Mouse (Mus musculus) 3T3-L1 (cell line): Measurements from ENCODE around the gene Ptprn2.
A peak's percentile ranks its signal among the peaks of the same experiment; 100 is the strongest.

Experiments used
- DNase-seq: peaks from one replicate; pipeline ENCODE4 v3.0.0-alpha.2; 2015; ENCODE audit warnings: low read depth, low spot score

Ptprn2 gene

DNA sequence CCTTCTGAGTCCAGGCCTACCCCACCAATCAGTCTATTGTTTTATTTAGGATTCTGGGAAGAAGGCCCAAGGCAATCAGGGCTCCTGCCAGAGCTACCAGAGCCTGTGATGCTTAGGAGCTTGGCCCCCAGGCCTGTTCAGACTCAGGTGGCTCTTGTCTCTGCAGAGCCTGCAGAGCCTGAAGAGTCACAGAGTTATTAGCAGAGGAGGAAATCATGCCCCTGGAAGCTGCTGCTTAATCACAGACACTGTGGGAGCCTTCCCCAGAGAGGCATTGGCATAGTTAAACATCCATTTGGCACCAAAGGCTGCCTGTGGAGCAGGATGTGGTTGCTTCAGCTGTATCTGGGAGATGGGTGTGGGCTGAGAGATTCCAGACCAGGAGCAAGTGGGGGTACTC lies 30.3 kb downstream of the Ptprn2 start:
- DNase-seq, result peak; percentile 47

DNA sequence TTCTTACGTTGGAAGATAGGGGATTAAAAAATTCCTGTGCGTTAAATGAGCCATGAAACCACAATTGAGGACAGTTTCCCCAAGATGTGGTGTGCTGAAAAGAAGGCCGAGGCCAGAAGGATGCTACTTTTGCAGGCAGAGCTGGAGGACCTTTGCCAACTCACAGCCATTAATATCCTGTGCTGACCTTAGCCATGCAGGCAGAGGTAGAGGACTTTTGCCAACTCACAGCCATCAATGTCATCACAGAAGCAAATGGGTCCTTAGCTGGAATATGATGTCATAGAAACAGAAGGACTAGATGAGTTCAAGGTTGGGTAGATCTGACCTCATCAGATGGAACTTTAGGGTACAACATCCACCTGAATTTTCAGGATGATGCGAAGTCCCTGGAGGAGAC lies 43.3 kb downstream of the Ptprn2 start:
- DNase-seq, result no peak

DNA sequence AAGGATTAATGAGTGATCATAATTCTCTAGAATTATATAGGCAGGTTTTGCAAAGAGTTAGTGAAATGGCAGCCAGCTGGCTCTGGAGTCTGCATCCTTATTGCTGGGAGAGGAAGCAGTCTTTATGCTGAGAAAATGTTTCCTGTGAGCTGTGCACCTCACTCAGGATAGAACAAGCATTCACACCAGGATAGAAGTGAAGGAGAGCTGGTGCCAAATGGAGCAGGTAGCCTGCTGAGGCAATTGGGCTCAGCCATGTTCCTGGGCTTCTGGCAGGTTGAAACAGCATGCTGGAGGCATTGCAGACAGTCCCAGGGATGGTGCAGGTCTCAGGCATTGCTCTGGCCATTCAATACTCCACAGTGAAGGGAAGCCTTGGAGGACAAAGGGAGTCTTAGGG lies 47.8 kb downstream of the Ptprn2 start:
- DNase-seq, result no peak

GRCm38 (mm10) chr12:116539305-116539704 lies 53.8 kb downstream of the Ptprn2 start:
- no peak for DNase-seq

DNA sequence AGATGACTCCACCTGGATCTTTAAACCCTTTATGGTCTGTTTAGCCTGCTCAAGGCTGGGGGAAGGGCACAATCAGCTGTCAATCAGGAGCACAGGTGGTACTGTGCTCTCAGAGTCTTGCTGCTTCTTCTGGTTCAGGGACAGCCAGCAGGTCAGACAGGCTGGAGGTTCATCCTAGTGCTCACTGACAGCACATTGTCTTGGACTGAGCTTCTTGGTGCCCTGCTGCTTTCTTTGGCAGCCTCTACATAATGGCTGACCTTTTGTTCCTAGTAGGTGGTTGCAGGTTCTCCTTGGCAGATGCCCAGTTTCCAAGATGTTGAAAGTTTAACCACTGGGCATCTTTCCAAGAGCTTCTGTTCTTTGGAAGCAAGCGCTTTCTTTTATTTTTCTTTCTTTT lies 55.1 kb downstream of the Ptprn2 start:
- DNase-seq, result peak; percentile 20

GRCm38 (mm10) chr12:116550031-116550430 lies 64.5 kb downstream of the Ptprn2 start:
- peak; percentile 32 for DNase-seq

- DNase-seq, result no peak
Observed at GRCm38 (mm10) chr12:116551516-116551915, 66.0 kb downstream of the Ptprn2 start.

- DNase-seq, result no peak
Observed at GRCm38 (mm10) chr12:116552306-116552705, 66.8 kb downstream of the Ptprn2 start.

DNA sequence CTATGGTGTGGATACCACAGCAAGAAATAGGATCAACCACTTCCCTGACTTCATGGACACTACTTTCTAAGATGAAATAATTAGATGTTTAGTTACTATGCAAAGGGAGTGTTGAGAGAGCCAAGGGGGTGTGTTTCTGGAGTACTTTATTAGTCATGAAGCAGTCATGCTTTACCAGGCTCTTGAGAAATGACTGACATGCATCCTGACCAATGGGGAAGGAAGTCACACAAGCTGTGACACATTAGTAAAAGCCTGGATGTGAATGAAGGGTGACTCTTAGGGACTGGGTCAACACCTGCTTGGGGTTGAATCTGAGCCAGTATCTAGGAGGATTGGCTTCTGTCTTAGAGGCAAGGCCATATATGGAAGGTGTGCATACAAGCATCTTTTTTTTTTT lies 67.8 kb downstream of the Ptprn2 start:
- DNase-seq, result peak; percentile 30

- no peak for DNase-seq
Observed at GRCm38 (mm10) chr12:116555964-116556363, 70.4 kb downstream of the Ptprn2 start.

GRCm38 (mm10) chr12:116564441-116564840 lies 78.9 kb downstream of the Ptprn2 start:
- DNase-seq, result no peak

GRCm38 (mm10) chr12:116566672-116567071 lies 81.2 kb downstream of the Ptprn2 start:
- no peak for DNase-seq

GRCm38 (mm10) chr12:116567170-116567569 lies 81.7 kb downstream of the Ptprn2 start:
- no peak for DNase-seq

- DNase-seq, result no peak
Observed at GRCm38 (mm10) chr12:116569568-116569967, 84.0 kb downstream of the Ptprn2 start.

- no peak for DNase-seq
Observed at GRCm38 (mm10) chr12:116574102-116574501, 88.6 kb downstream of the Ptprn2 start.

DNA sequence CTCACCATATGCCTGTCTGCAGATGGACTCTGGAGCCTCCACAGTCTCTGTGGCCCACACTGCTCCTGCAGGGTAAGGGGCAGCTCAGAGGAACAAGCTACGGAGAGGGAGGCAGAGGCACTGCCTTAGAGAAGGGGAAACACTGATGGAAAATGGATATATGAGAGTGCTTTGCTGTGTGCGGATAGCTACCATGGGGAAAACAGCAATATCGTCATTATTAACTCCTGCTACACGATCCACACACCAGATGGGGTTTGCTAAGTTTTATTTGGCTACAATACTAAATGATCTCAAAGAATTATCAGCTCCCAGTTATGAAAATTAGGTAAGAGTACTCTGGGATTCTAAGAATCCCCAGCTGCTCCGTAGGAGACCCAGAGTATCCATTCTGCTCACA lies 89.2 kb downstream of the Ptprn2 start:
- DNase-seq, result no peak

DNA sequence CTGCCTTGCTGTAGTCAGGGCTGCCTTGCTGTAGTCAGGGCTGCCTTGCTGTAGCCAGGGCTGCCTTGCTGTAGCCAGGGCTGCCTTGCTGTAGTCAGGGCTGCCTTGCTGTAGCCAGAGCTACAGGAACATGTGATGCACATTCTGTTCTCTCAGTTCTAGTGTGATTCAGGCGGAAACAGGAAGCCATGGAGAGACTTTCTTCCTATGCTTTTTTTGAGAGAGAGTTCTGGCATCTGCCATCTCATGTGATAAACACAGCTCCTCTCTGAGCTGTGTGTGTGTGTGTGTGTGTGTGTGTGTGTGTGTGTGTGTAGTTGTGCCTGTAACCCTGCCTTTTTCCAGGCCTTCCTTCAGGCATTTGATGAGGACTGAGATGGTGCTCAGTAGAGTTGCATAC lies 92.4 kb downstream of the Ptprn2 start:
- peak; percentile 21 for DNase-seq

DNA sequence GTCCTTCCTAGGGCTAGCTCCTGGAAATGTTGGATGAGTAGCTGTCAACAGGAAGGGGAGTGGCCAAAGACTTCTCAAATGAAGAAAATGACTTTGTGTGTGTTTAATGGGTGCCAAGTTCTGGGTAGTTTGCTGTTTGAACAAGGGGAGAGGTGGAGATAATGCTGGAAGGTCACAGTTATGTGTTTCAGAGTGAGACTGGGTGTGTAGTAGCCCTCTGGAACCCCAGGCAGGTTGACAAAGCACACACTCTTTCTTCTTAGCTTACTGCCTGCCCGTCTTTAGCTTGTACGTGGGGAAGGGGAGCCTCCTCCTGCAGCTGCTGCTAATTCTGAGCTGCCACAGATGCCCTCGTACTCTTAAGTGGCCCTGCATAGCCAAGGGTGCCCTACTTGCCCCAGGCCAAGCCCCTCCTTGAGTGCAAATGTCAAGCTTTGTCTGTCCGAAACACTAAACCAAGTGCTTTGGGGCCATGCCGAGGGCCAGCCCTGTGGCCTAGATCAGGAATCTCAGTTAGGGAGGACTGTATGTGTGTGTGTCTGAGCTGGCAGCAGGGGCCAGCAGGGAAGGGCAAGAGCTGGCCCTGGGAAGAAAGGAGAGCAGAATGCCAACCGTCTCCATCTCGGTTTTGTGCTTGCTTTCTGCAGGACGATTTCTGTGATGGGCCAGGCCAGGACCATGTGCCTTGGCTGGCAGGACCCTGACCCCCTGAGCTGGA lies 95.5 kb downstream of the Ptprn2 start:
- no peak for DNase-seq

DNA sequence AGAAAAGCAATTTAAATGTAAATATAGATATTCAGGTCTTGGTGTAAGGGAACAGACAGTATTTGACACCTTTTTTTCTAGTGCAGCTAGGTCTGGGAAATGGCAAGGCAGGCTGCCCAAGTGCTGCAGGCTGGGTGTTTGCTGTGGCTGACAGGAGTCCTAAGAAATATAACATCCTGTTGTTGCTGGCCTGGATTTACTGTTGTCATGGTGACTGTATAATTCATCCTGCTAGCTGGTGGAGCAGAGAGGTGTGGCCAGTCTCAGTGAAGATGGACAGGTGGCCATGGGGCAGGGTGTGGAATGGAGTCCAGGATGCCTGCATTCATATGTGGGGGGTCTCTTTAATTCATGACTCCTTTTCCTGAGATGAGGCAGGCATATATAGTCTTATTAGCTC lies 96.3 kb downstream of the Ptprn2 start:
- DNase-seq, result peak; percentile 43

DNA sequence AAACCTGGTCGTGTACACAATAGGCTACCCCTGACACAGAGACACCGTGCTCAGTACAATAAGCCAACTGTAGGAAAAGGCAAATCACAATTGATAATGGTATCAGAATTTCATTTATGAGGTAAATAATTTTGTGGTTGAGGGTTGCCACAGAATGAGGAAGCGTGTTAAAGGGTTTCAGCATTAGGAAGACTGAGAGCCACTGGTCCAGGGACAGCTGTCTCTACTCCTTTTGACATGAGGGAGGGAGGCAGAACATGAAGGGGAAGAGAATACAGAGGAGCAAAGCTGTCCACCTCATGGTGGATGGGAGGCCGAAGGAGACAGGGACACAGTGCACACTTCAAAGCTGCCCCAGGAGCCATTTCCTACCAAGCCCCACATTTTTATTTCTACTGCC lies 97.3 kb downstream of the Ptprn2 start:
- DNase-seq, result no peak

GRCm38 (mm10) chr12:116585001-116585400 lies 99.5 kb downstream of the Ptprn2 start:
- peak; percentile 54 for DNase-seq

DNA sequence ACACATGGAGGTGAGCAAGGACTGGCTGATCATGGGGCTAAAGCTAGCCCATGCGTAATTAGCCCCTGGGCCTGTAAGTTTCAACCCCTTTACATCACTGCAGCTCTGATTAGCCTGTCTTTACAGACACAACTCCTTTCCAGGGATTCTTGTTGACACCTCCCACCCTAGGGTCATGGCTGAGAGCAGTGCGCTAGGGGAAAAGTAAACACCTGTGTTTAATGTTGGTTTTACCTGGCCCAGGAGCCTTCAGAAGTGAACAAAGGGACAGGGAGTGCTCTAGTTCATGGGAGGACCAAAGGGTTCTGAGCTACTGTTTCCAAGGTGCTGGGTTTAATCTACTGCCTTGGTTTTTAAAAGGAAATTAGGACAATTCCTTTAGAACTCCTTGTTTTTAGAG lies 100.6 kb downstream of the Ptprn2 start:
- DNase-seq, result no peak

GRCm38 (mm10) chr12:116587548-116587947 lies 102.0 kb downstream of the Ptprn2 start:
- DNase-seq, result peak; percentile 54

- DNase-seq, result no peak
Observed at GRCm38 (mm10) chr12:116590076-116590475, 104.6 kb downstream of the Ptprn2 start.
